Mouse (Mus musculus): Measurements from ENCODE around the gene Cabp2. TPM values are rescaled to one million over a fixed set of nuclear protein-coding genes. Genes with fewer than 3 reads are reported as not detected.
"Not testable (repeated sequence)": the region's sequence is repeated elsewhere in the genome, so short reads cannot be mapped to it uniquely, and the experiment has no call there.

Gene Cabp2
- total and polyA plus RNA-seq, 3 experiments, result not detected

DNA sequence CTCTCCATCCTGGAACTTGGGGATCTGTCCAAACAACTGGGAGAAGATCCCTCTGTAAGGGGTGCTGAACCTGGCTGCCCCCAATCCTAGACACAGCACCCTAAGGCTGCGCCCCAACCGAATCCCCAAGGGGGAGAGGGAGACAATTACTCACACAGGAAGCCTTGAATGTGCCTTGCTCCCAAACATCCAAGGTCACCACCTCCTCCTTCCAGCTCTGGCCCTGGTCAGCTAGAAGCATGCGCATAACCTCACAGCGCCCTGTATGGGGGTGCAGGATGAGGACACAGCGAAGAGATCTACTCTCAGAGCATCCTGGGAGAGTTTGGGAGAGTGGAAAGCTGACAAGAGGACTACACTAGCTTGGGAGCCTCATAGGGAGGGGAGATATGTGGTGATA lies 22.8 kb upstream of the Cabp2 start:
- H3K4me1 ChIP-seq (ENCODE audit: control insufficient read depth, insufficient read depth, low read length), result no peaks in the 10 kb centered on the region; the same call in 1 of the 2 replicates
- TF ChIP-seq POLR2A (IDR thresholded peaks at IDR 0.05; ENCODE audit: insufficient read depth, low read depth, low read length) (no peak), CTCF (IDR thresholded peaks at IDR 0.05) (no peak), EP300 (IDR thresholded peaks at IDR 0.05; ENCODE audit: insufficient read depth, low read depth, low read length) (no peak)
- intact Hi-C loops (cut with DNase I), result no loop called here

GRCm38 (mm10) chr19:4059069-4059740 lies 22.2 kb upstream of the Cabp2 start, which contains the start of gene Gstp3:
TSS of gene Gstp3 (minus strand) at chr19:4059569.
- no peak within 1 kb of the TSS for H3K9ac ChIP-seq (ENCODE audit: low read depth, low read length)
- WGBS, result 59% methylated on average over 15 of the region's 15 CpGs
- no peaks in the 10 kb centered on the region for H3K36me3 ChIP-seq (ENCODE audit: control insufficient read depth, insufficient read depth, low read length)
- no peaks in the 10 kb centered on the region; the same call in 1 of the 2 replicates for H3K4me1 ChIP-seq (ENCODE audit: control insufficient read depth, insufficient read depth, low read length)
- intact Hi-C loops (cut with DNase I), result no loop called here
- H3K79me2 ChIP-seq (replicated peaks; ENCODE audit: control insufficient read depth, insufficient read depth, low read length), result no peaks in the 10 kb centered on the region
- no peak for DNase-seq
- H3K27me3 ChIP-seq (ENCODE audit: control insufficient read depth, insufficient read depth, low read length), result no peaks in the 10 kb centered on the region
- TF ChIP-seq CTCF (IDR thresholded peaks at IDR 0.05) (no peak), POLR2A (IDR thresholded peaks at IDR 0.05; ENCODE audit: insufficient read depth, low read depth, low read length) (no peak), EP300 (IDR thresholded peaks at IDR 0.05; ENCODE audit: insufficient read depth, low read depth, low read length) (no peak)
- H3K4me3 ChIP-seq, result no peak within 1 kb of the TSS
- H3K27ac ChIP-seq, result no peak within 1 kb of the TSS

More for the DNA sequence above, 22.8 kb upstream of the Cabp2 start:
- no peak overlapping the region for H3K27ac ChIP-seq
- no peak for DNase-seq
- H3K4me3 ChIP-seq, result no peak overlapping the region
- H3K79me2 ChIP-seq (replicated peaks; ENCODE audit: control insufficient read depth, insufficient read depth, low read length), result no peaks in the 10 kb centered on the region
- H3K27me3 ChIP-seq (ENCODE audit: control insufficient read depth, insufficient read depth, low read length), result no peaks in the 10 kb centered on the region
- no peak overlapping the region for H3K9ac ChIP-seq (ENCODE audit: low read depth, low read length)
- 80% methylated on average over 5 of the region's 5 CpGs for WGBS
- H3K36me3 ChIP-seq (ENCODE audit: control insufficient read depth, insufficient read depth, low read length), result no peaks in the 10 kb centered on the region

DNA sequence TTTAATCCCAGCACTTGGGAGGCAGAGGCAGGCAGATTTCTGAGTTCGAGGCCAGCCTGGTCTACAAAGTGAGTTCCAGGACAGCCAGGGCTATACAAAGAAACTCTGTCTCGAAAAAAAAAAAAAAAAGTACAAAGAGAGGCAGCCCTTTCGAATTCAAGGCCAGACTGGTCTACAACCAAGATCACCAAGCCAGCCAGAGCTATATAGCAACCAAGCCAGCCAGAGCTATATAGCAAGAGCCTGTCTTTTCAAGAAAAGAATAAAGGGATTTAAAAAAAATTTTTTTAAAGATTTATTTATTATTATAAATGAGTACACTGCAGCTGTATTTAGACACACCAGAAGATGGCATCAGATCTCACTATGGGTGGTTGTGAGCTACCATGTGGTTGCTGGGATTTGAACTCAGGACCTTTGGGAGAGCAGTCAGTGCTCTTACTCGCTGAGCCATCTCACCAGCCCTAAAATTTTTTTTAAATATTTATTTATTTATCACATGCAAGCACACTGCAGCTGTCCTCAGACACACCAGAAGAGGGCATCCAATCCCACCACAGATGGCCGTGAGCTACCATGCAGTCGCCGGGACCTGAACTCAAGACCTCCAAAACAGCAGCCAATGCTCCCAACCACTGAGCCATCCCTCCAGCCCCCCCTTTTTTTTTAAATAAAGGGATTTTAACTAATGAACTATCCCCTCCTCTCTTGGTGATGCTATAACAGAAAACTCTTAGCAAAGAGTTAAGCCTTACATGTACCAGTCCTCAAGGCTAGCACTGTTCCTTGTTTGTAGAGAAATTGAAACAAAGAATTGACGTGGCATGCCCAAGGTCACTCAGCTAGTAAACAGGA lies 21.1 kb upstream of the Cabp2 start:
- H3K4me1 ChIP-seq (ENCODE audit: control insufficient read depth, insufficient read depth, low read length); H3K79me2 ChIP-seq (replicated peaks; ENCODE audit: control insufficient read depth, insufficient read depth, low read length); H3K27me3 ChIP-seq (ENCODE audit: control insufficient read depth, insufficient read depth, low read length); intact Hi-C loops (cut with DNase I); H3K27ac ChIP-seq; H3K4me3 ChIP-seq; H3K9ac ChIP-seq (ENCODE audit: low read depth, low read length); H3K36me3 ChIP-seq (ENCODE audit: control insufficient read depth, insufficient read depth, low read length); DNase-seq: not testable (repeated sequence)
- WGBS, result 90% methylated on average over 8 of the region's 8 CpGs

GRCm38 (mm10) chr19:4060899-4061465 lies 20.4 kb upstream of the Cabp2 start:
- no peaks in the 10 kb centered on the region for H3K36me3 ChIP-seq (ENCODE audit: control insufficient read depth, insufficient read depth, low read length)
- no peaks in the 10 kb centered on the region for H3K27me3 ChIP-seq (ENCODE audit: control insufficient read depth, insufficient read depth, low read length)
- no peaks in the 10 kb centered on the region; the same call in 1 of the 2 replicates for H3K4me1 ChIP-seq (ENCODE audit: control insufficient read depth, insufficient read depth, low read length)
- DNase-seq, result no peak
- H3K9ac ChIP-seq (ENCODE audit: low read depth, low read length), result no peak overlapping the region
- H3K4me3 ChIP-seq, result no peak overlapping the region
- H3K79me2 ChIP-seq (replicated peaks; ENCODE audit: control insufficient read depth, insufficient read depth, low read length), result no peaks in the 10 kb centered on the region
- TF ChIP-seq POLR2A (IDR thresholded peaks at IDR 0.05; ENCODE audit: insufficient read depth, low read depth, low read length) (no peak), EP300 (IDR thresholded peaks at IDR 0.05; ENCODE audit: insufficient read depth, low read depth, low read length) (no peak)
- intact Hi-C loops (cut with DNase I), result no loop called here
- no peak overlapping the region for H3K27ac ChIP-seq
- WGBS, result 84% methylated on average over 6 of the region's 6 CpGs

DNA sequence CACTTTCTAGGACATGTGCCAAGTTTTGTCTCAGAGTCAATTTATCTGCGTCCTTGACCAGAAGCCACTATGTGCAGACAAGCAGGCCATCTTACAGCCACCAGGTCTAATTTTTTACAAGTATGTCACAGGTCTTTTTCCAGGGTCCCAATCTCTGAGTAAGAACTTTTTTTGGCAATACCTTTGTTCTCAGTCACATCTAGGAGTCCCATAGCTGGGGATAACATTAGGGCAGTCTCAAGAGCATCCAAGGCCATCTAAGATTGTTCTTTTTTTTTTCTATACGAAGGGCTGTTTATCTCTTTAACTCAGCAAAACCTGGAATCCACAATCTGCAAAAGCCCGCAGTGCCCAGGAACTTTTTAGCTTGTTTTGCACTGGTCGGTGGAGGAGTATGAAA lies 18.0 kb upstream of the Cabp2 start:
- H3K9ac ChIP-seq (ENCODE audit: low read depth, low read length); H3K27me3 ChIP-seq (ENCODE audit: control insufficient read depth, insufficient read depth, low read length); H3K4me3 ChIP-seq; H3K79me2 ChIP-seq (replicated peaks; ENCODE audit: control insufficient read depth, insufficient read depth, low read length); H3K4me1 ChIP-seq (ENCODE audit: control insufficient read depth, insufficient read depth, low read length); DNase-seq; H3K27ac ChIP-seq; intact Hi-C loops (cut with DNase I); H3K36me3 ChIP-seq (ENCODE audit: control insufficient read depth, insufficient read depth, low read length): not testable (repeated sequence)
- WGBS, result 35% methylated on average over 4 of the region's 4 CpGs

DNA sequence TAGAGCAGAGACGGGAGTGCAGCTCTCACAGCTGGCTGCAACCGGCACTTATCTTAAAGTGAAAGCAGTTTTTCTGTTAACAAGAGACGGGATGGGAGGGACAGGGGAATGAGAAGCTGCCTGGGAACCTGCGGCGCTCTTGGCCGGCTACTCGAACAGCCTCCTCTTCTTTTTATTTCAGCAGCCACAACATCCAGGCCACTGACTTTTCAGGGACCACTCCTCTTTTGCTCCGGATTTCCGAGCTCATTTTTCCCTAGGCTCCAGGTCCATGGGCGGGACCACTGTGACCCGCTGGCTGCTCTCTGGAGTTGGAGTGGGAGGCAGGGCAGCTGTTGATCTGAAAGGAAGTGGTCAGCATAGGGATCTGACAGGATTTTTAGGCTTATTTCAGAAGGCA lies 16.9 kb upstream of the Cabp2 start:
- WGBS, result 0% methylated on average over 7 of the region's 11 CpGs
- DNase-seq; H3K27ac ChIP-seq; H3K4me1 ChIP-seq (ENCODE audit: control insufficient read depth, insufficient read depth, low read length); intact Hi-C loops (cut with DNase I); H3K4me3 ChIP-seq; H3K9ac ChIP-seq (ENCODE audit: low read depth, low read length); H3K36me3 ChIP-seq (ENCODE audit: control insufficient read depth, insufficient read depth, low read length); H3K79me2 ChIP-seq (replicated peaks; ENCODE audit: control insufficient read depth, insufficient read depth, low read length); H3K27me3 ChIP-seq (ENCODE audit: control insufficient read depth, insufficient read depth, low read length): not testable (repeated sequence)
